Mouse (Mus musculus): ENCODE results near the gene Grk2. TPM values are rescaled to one million over a fixed set of nuclear protein-coding genes. Genes with fewer than 3 reads are reported as not detected.
"Not testable (repeated sequence)": the region's sequence is repeated elsewhere in the genome, so short reads cannot be mapped to it uniquely, and the experiment has no call there.

Grk2 gene
- polyA plus RNA-seq, 1 experiment from 2014 or later: 13.7 TPM

DNA sequence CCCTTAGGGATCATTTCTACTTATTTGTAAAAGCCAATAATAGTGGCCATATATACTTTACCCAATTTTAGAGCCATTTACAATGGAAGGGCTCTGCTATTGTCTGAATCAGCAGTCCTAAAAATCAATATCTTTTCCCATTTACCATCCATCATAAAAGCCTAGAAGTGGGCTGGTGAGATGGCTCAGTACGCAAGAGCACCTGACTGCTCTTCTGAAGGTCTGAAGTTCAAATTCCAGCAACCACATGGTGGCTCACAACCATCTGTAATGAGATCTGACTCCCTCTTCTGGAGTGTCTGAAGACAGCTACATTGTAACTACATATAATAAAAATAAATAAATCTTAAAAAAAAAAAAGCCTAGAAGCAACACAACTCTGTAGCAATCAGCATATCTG is 57.3 kb downstream of the Grk2 start:
- not testable (repeated sequence) for H3K27ac ChIP-seq (ENCODE audit: low read length); H3K4me1 ChIP-seq (replicated peaks; ENCODE audit: control insufficient read depth, insufficient read depth, low read length); H3K9me3 ChIP-seq (ENCODE audit: control insufficient read depth, low read length); H3K27me3 ChIP-seq (ENCODE audit: control insufficient read depth, insufficient read depth, low read depth, low read length); ATAC-seq (ENCODE audit: low read depth); H3K4me2 ChIP-seq (ENCODE audit: low read depth, low read length); H3K9ac ChIP-seq (ENCODE audit: low read length); H3K4me3 ChIP-seq (ENCODE audit: low read length); H3K36me3 ChIP-seq (ENCODE audit: control insufficient read depth, insufficient read depth, low read length)
- WGBS: 48% methylated on average over 1 of the region's 1 CpGs

DNA sequence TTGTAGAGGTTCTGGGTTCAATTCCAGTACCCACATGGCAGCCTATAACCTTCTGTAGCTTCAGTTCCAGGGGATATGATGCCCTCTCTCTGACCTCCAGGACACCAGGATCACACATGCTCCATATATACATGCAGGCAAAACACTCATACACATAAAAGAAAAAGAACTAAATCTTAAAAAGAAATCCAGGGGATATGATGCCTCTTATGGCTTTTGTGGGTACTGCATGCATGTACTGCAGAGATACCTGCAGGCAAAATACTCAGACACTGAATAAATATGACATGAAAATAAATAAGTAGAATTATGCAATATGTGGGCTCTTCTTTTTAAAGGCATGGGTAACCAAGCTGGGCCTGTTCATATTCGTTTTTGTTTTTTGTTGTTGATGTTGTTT is 59.0 kb downstream of the Grk2 start:
- no peak overlapping the region for H3K4me2 ChIP-seq (ENCODE audit: low read depth, low read length)
- no peak overlapping the region for H3K27ac ChIP-seq (ENCODE audit: low read length)
- no peaks in the 10 kb centered on the region for H3K36me3 ChIP-seq (ENCODE audit: control insufficient read depth, insufficient read depth, low read length)
- H3K27me3 ChIP-seq (ENCODE audit: control insufficient read depth, insufficient read depth, low read depth, low read length): no peaks in the 10 kb centered on the region; the same call in 1 of the 2 replicates
- no peak for ATAC-seq (ENCODE audit: low read depth)
- no peak overlapping the region for H3K4me3 ChIP-seq (ENCODE audit: low read length)
- H3K4me1 ChIP-seq (replicated peaks; ENCODE audit: control insufficient read depth, insufficient read depth, low read length): no peaks in the 10 kb centered on the region
- H3K9ac ChIP-seq (ENCODE audit: low read length): no peak overlapping the region
- WGBS: 47% methylated on average over 1 of the region's 1 CpGs
- H3K9me3 ChIP-seq (ENCODE audit: control insufficient read depth, low read length): no peaks in the 10 kb centered on the region

DNA sequence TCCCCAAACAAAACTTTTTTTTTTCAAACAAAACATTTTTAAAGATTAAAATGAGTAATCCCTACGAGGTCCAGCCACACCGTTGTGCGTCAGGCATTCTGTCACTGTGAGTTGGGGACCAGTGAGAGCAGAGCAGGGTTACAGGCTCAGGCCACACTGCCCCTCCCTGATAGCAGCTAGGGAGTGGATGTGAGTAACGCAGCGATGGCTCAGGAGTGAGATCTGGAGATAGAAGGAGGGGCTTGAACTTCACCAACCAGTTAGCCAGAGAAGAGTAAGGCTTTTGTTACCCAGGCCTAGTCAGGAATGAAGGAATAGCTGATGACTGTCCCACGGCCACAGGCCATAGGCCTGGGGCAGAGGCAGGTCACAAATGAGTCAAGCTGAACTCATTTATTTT is 61.2 kb downstream of the Grk2 start:
- no peak overlapping the region for H3K4me2 ChIP-seq (ENCODE audit: low read depth, low read length)
- H3K27me3 ChIP-seq (ENCODE audit: control insufficient read depth, insufficient read depth, low read depth, low read length): no peaks in the 10 kb centered on the region; the same call in 1 of the 2 replicates
- no peaks in the 10 kb centered on the region for H3K36me3 ChIP-seq (ENCODE audit: control insufficient read depth, insufficient read depth, low read length)
- no peak overlapping the region for H3K9ac ChIP-seq (ENCODE audit: low read length)
- WGBS: 72% methylated on average over 6 of the region's 6 CpGs
- no peak overlapping the region for H3K4me3 ChIP-seq (ENCODE audit: low read length)
- no peak overlapping the region for H3K27ac ChIP-seq (ENCODE audit: low read length)
- H3K4me1 ChIP-seq (replicated peaks; ENCODE audit: control insufficient read depth, insufficient read depth, low read length): no peaks in the 10 kb centered on the region
- no peaks in the 10 kb centered on the region for H3K9me3 ChIP-seq (ENCODE audit: control insufficient read depth, low read length)
- no peak for ATAC-seq (ENCODE audit: low read depth)

DNA sequence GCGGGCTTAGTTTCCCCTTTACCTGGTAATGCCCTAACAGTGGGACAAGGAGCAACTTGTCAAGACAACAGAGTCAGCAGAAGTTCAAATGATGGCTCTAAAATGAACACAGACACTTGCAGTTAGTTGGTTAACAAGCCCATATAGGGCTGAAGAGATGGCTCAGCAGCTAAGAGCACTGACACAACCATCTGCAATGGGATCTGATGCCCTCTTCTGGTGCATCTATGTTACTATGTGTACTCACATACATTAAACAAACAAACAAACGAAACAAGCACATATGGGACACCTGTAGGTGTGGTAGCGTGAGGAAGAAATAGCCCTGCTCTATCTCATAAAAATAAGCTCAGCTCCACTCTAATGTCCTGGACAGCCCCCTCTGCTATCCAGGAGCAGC is 63.6 kb downstream of the Grk2 start:
- Histone ChIP-seq H3K27me3 (ENCODE audit: control insufficient read depth, insufficient read depth, low read depth, low read length) (no peaks in the 10 kb centered on the region; the same call in 1 of the 2 replicates), H3K4me2 (ENCODE audit: low read depth, low read length) (no peak overlapping the region), H3K4me1 (replicated peaks; ENCODE audit: control insufficient read depth, insufficient read depth, low read length) (no peaks in the 10 kb centered on the region), H3K9me3 (ENCODE audit: control insufficient read depth, low read length) (no peaks in the 10 kb centered on the region), H3K36me3 (ENCODE audit: control insufficient read depth, insufficient read depth, low read length) (no peaks in the 10 kb centered on the region), H3K4me3 (ENCODE audit: low read length) (no peak overlapping the region), H3K9ac (ENCODE audit: low read length) (no peak overlapping the region), H3K27ac (ENCODE audit: low read length) (no peak overlapping the region)
- 62% methylated on average over 3 of the region's 3 CpGs for WGBS
- no peak for ATAC-seq (ENCODE audit: low read depth)

DNA sequence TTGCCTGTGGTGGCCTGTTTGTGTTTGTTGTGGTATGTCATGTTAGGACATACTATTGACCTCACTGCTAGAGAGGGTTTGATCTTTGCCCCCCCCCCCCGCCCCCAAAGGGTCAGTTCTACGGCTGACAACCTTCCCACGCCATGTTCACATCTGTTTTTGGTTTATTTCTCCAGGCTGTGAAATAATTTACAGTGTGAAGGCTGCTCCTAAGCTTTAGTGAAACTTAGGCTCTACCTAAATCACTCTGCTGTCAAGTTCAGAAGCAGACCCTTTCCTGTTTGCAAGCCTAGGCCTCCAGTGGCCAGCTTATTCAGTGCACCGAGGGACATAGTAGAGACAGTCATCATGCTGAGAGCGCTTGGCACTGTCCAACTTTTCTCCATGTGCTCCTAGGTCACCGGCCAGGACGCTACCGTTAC is 65.8 kb downstream of the Grk2 start:
- Histone ChIP-seq H3K4me1 (replicated peaks; ENCODE audit: control insufficient read depth, insufficient read depth, low read length) (no peaks in the 10 kb centered on the region), H3K9me3 (ENCODE audit: control insufficient read depth, low read length) (no peaks in the 10 kb centered on the region), H3K27ac (ENCODE audit: low read length) (no peak overlapping the region), H3K4me3 (ENCODE audit: low read length) (no peak overlapping the region), H3K36me3 (ENCODE audit: control insufficient read depth, insufficient read depth, low read length) (no peaks in the 10 kb centered on the region), H3K9ac (ENCODE audit: low read length) (no peak overlapping the region), H3K4me2 (ENCODE audit: low read depth, low read length) (no peak overlapping the region), H3K27me3 (ENCODE audit: control insufficient read depth, insufficient read depth, low read depth, low read length) (no peaks in the 10 kb centered on the region; the same call in 1 of the 2 replicates)
- 47% methylated on average over 8 of the region's 8 CpGs for WGBS
- ATAC-seq (ENCODE audit: low read depth): no peak

Small RNA genes within 50 kb of the gene (microRNA-seq; reads per million reads assigned to microRNA genes)
- not detected for gene Mir6985

Other genes starting within 250 kb of the Grk2 start
- 0.85 and 1.9 TPM in 2 replicates for gene Gstp3, start 246.7 kb downstream of the Grk2 start, polyA plus RNA-seq (2015; fragmentation: Nextera tagmentation; extraction: Ambion mirVana)
- gene Cabp2, start 224.6 kb downstream of the Grk2 start, polyA plus RNA-seq (2015; fragmentation: Nextera tagmentation; extraction: Ambion mirVana): not detected in 2 replicates
- gene Cdk2ap2, start 209.0 kb downstream of the Grk2 start, polyA plus RNA-seq (2015; fragmentation: Nextera tagmentation; extraction: Ambion mirVana): 111 and 128 TPM in 2 replicates
- gene Pitpnm1, start 206.2 kb downstream of the Grk2 start, polyA plus RNA-seq (2015; fragmentation: Nextera tagmentation; extraction: Ambion mirVana): 12.6 and 14.4 TPM in 2 replicates
- gene Aip, start 180.4 kb downstream of the Grk2 start, polyA plus RNA-seq (2015; fragmentation: Nextera tagmentation; extraction: Ambion mirVana): 102 TPM in 2 replicates
- not detected in 2 replicates for gene Gpr152, start 166.4 kb downstream of the Grk2 start, polyA plus RNA-seq (2015; fragmentation: Nextera tagmentation; extraction: Ambion mirVana)
- gene Cabp4, start 162.2 kb downstream of the Grk2 start, polyA plus RNA-seq (2015; fragmentation: Nextera tagmentation; extraction: Ambion mirVana): 0.16 TPM in 1 of 2 replicates, not detected in the other
- gene Coro1b, start 157.6 kb downstream of the Grk2 start, polyA plus RNA-seq (2015; fragmentation: Nextera tagmentation; extraction: Ambion mirVana): 174 and 184 TPM in 2 replicates
- gene Ptprcap, start 152.6 kb downstream of the Grk2 start, polyA plus RNA-seq (2015; fragmentation: Nextera tagmentation; extraction: Ambion mirVana): 4.6 and 14.2 TPM in 2 replicates
- 51.6 and 52.7 TPM in 2 replicates for gene Rps6kb2, start 142.9 kb downstream of the Grk2 start, polyA plus RNA-seq (2015; fragmentation: Nextera tagmentation; extraction: Ambion mirVana)
- gene Carns1, start 130.7 kb downstream of the Grk2 start, polyA plus RNA-seq (2015; fragmentation: Nextera tagmentation; extraction: Ambion mirVana): 2.5 and 3.2 TPM in 2 replicates
- 4.0 and 7.0 TPM in 2 replicates for gene Tbc1d10c, start 114.9 kb downstream of the Grk2 start, polyA plus RNA-seq (2015; fragmentation: Nextera tagmentation; extraction: Ambion mirVana)
- 911 and 931 TPM in 2 replicates for gene Ppp1ca, start 114.2 kb downstream of the Grk2 start, polyA plus RNA-seq (2015; fragmentation: Nextera tagmentation; extraction: Ambion mirVana)
- gene Rad9a, start 104.6 kb downstream of the Grk2 start, polyA plus RNA-seq (2015; fragmentation: Nextera tagmentation; extraction: Ambion mirVana): 30.5 and 33.6 TPM in 2 replicates
- gene Clcf1, start 92.0 kb downstream of the Grk2 start, polyA plus RNA-seq (2015; fragmentation: Nextera tagmentation; extraction: Ambion mirVana): 4.8 and 6.1 TPM in 2 replicates
- not detected in 2 replicates for gene AC109138.7, start 91.9 kb downstream of the Grk2 start, polyA plus RNA-seq (2015; fragmentation: Nextera tagmentation; extraction: Ambion mirVana)
- 32.6 and 38.0 TPM in 2 replicates for gene Pold4, start 74.3 kb downstream of the Grk2 start, polyA plus RNA-seq (2015; fragmentation: Nextera tagmentation; extraction: Ambion mirVana)
- gene Ssh3, start 37.0 kb downstream of the Grk2 start, polyA plus RNA-seq (2015; fragmentation: Nextera tagmentation; extraction: Ambion mirVana): 20.0 and 21.5 TPM in 2 replicates
- gene Ankrd13d, start 23.1 kb downstream of the Grk2 start, polyA plus RNA-seq (2015; fragmentation: Nextera tagmentation; extraction: Ambion mirVana): 3.5 and 5.2 TPM in 2 replicates
- gene Kdm2a, start 92.1 kb upstream of the Grk2 start, polyA plus RNA-seq (2015; fragmentation: Nextera tagmentation; extraction: Ambion mirVana): 35.1 and 42.9 TPM in 2 replicates
- 32.5 and 34.9 TPM in 2 replicates for gene Rhod, start 133.2 kb upstream of the Grk2 start, polyA plus RNA-seq (2015; fragmentation: Nextera tagmentation; extraction: Ambion mirVana)
- gene Syt12, start 171.2 kb upstream of the Grk2 start, polyA plus RNA-seq (2015; fragmentation: Nextera tagmentation; extraction: Ambion mirVana): 1.2 and 1.6 TPM in 2 replicates
- gene 2010003K11Rik, start 192.4 kb upstream of the Grk2 start, polyA plus RNA-seq (2015; fragmentation: Nextera tagmentation; extraction: Ambion mirVana): not detected in 2 replicates
- 21.3 and 24.7 TPM in 2 replicates for gene Pcx, start 204.2 kb upstream of the Grk2 start, polyA plus RNA-seq (2015; fragmentation: Nextera tagmentation; extraction: Ambion mirVana)

Data from lung, embryonic 16.5 days (tissue).